Comparison of ENCODE assay signal across 13 mouse cellular contexts in the genomic region with DNA sequence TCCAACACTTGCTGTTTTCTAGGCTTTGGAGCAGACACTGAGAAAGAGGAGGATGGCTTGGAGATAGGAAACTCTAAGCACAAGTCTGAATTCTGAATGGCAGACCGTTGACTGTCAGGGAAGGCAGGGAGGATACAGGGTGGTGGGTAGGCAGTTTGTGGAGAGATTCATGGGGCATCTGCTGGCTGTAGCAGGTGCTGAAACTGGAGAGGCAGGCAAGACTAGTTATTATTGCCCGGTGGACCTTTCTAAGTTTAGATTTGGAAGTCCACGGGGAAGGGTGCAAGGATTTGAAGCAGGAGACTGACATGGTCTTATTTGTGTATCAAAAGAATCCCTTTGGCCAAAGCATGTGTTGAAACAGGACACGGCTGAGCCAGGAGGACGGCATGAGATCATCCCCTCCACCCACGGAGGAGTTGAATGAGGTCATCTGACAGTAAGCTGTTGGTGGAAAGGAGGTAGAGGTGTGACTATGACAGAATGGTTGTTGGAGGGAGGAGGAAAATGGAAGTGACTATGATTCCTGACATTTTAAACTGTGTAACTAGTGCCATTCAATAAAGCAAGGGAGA.
A peak's percentile ranks its signal among the peaks of the same experiment; 100 is the strongest.
DNase-seq lines count a peak whose midpoint lies in the region; ATAC-seq lines count a peak whose summit lies in the region.
"Had no signal": no experiment of that assay in that cellular context is flagged by ENCODE, and none has a peak within 500 bp of the region (broad histone marks: within the 10 kb centered on the region; RNA-seq: fewer than 3 reads in every experiment).

No protein-coding gene starts in this region.

- peak; percentile 83 for DNase-seq in gastrocnemius, adult 18-20 months (ENCODE audit: low spot score)
- DNase-seq in gastrocnemius, postnatal 4 days (ENCODE audit: low spot score in 2 of 2): no peak
- peak; percentile 61 for DNase-seq in brain, adult 2 months (ENCODE audit: low read depth, low spot score)
- peak; percentile 43 to 44 for DNase-seq in gastrocnemius, adult 8-10 months (ENCODE audit: low spot score in 2 of 2)
- DNase-seq in heart, postnatal 4 days: peak; percentile 24
- no peak for DNase-seq in natural killer cell, adult 2 months (ENCODE audit: low spot score in 2 of 2)
- no peak for DNase-seq in hindbrain, embryonic 11.5 days (ENCODE audit: low spot score)
- DNase-seq in T-cell, adult 2 months (ENCODE audit: low spot score): no peak
- DNase-seq: right cerebral cortex, postnatal 14 days had no signal

- no peak overlapping the region for H3K4me2 ChIP-seq in hindbrain, embryonic 11.5 days (replicated peaks; ENCODE audit: low read depth, low read length)
- H3K4me2 ChIP-seq: forebrain, embryonic 13.5 days; hindbrain, embryonic 13.5 days; neural tube, embryonic 12.5 days had no signal

- H3K4me1 ChIP-seq in hindbrain, embryonic 11.5 days (replicated peaks; ENCODE audit: control insufficient read depth, insufficient read depth, low read length): no peaks in the 10 kb centered on the region
- H3K4me1 ChIP-seq: forebrain, embryonic 13.5 days; hindbrain, embryonic 13.5 days; neural tube, embryonic 12.5 days had no signal

- H3K4me3 ChIP-seq in hindbrain, embryonic 11.5 days (ENCODE audit: low read depth, low read length): no peak overlapping the region
- H3K4me3 ChIP-seq: forebrain, embryonic 13.5 days; hindbrain, embryonic 13.5 days; megakaryocyte, embryonic 14.5 days; neural tube, embryonic 12.5 days had no signal

- no peak overlapping the region for H3K9ac ChIP-seq in hindbrain, embryonic 11.5 days (ENCODE audit: low read depth, low read length)
- H3K9ac ChIP-seq: forebrain, embryonic 13.5 days; hindbrain, embryonic 13.5 days; neural tube, embryonic 12.5 days had no signal

- no peaks in the 10 kb centered on the region; the same call in 1 of the 2 replicates for H3K27me3 ChIP-seq in hindbrain, embryonic 11.5 days (ENCODE audit: control insufficient read depth, insufficient read depth, low read length)
- H3K27me3 ChIP-seq: forebrain, embryonic 13.5 days; hindbrain, embryonic 13.5 days; megakaryocyte, embryonic 14.5 days; neural tube, embryonic 12.5 days had no signal

- no peaks in the 10 kb centered on the region for H3K9me3 ChIP-seq in hindbrain, embryonic 11.5 days (ENCODE audit: control insufficient read depth, low read length)
- H3K9me3 ChIP-seq: forebrain, embryonic 13.5 days; hindbrain, embryonic 13.5 days; megakaryocyte, embryonic 14.5 days; neural tube, embryonic 12.5 days had no signal

- WGBS in hindbrain, embryonic 11.5 days: 76% methylated on average over 6 of the region's 6 CpGs

- no peaks in the 10 kb centered on the region for H3K36me3 ChIP-seq in hindbrain, embryonic 11.5 days (ENCODE audit: control insufficient read depth, insufficient read depth, low read length)
- H3K36me3 ChIP-seq: hindbrain, embryonic 13.5 days; neural tube, embryonic 12.5 days had no signal

- no peak overlapping the region for H3K27ac ChIP-seq in hindbrain, embryonic 11.5 days (ENCODE audit: low read depth, low read length)
- H3K27ac ChIP-seq: hindbrain, embryonic 13.5 days; neural tube, embryonic 12.5 days had no signal

- no peak for ATAC-seq in hindbrain, embryonic 11.5 days (ENCODE audit: low FRiP score)
- ATAC-seq: forebrain, embryonic 13.5 days had no signal

Comparison
In these comparisons a context has a peak if more than half of its experiments do, and no peak if none do; other contexts are left out.
1. DNase-seq: peak in gastrocnemius, adult 18-20 months (single experiment), brain, adult 2 months (single experiment), gastrocnemius, adult 8-10 months (2 of 2) and heart, postnatal 4 days (single experiment); none in gastrocnemius, postnatal 4 days (0 of 2), natural killer cell, adult 2 months (0 of 2), hindbrain, embryonic 11.5 days (single experiment) and T-cell, adult 2 months (single experiment).